Mouse (Mus musculus): ENCODE data around the gene Pced1b. TPM values are rescaled to one million over a fixed set of nuclear protein-coding genes. Genes with fewer than 3 reads are reported as not detected.

Pced1b gene
- total and polyA plus RNA-seq, 2 experiments = 0.92 to 5.6 TPM

- DNase-seq (ENCODE audit: extremely low read depth, low read depth, low spot score) = no peak
- H3K27me3 ChIP-seq (ENCODE audit: control insufficient read depth, insufficient read depth, low read length) = no peaks in the 10 kb centered on the region
- WGBS = 85% methylated on average over 6 of the region's 6 CpGs
- H3K4me3 ChIP-seq (ENCODE audit: insufficient read depth, low read depth, low read length) = no peak overlapping the region
- no peak overlapping the region for H3K27ac ChIP-seq (replicated peaks; ENCODE audit: insufficient read depth, low read depth, low read length)
- no peaks in the 10 kb centered on the region for H3K36me3 ChIP-seq (ENCODE audit: control insufficient read depth, insufficient read depth, low read length)
- no peaks in the 10 kb centered on the region for H3K79me2 ChIP-seq (ENCODE audit: control insufficient read depth, insufficient read depth, low read length)
- no peak overlapping the region for H3K9ac ChIP-seq (ENCODE audit: low read depth, low read length)
- TF ChIP-seq CTCF (IDR thresholded peaks at IDR 0.05; ENCODE audit: low read depth, low read length) (no peak), POLR2A (IDR thresholded peaks at IDR 0.05; ENCODE audit: extremely low read depth, insufficient read depth, low read length) (no peak)
- H3K4me1 ChIP-seq (ENCODE audit: control insufficient read depth, insufficient read depth, low read length) = no peaks in the 10 kb centered on the region
These were observed 159.2 kb downstream of the Pced1b start for GRCm38 (mm10) chr15:97406105-97406504.

DNA sequence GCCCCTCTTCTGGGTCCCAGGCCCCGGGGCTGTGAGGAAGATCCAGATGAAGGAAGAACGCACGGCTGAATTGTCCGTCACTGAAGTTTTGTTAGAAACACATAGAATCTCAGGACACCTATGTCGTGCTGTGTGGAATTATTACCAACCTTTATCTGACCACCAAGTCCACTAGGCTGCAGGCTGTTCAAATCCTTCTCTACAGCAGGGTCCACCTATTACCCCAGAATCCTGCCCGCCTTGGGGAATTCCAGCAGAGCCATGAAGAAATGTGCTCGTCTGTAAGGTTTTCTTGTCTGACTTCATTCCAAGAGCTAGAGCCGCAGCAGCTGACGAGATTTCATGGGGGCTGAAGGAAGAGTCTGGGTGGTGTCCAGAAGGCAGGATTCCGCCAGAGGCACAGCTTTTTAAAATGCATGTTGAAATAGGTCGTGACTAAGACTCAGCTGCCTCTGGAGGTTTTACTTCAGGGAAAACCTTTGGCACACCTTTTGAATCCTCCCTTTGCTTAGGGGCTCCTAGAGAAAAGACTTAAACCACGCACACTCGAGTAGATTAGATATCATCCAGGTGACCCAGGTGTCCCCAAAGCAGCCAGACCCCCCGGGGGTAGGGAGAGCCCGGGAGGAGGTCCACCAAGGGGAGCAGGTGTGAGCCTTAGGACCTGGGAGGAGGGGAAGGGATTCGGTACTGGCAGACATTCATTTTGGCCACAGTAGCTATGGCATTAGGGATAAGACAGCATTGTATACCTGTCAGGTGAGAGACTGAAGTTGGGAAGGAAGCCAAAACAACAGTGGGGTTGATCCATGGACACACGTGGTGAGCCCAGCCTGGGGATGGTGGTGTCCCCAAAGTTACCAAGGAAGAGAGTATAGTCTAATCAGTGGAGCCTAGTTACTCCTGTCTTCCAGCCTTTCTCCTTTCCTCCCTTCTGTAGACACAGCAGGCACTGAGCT lies 160.9 kb downstream of the Pced1b start:
- 68% methylated on average over 17 of the region's 17 CpGs for WGBS
- TF ChIP-seq CTCF (IDR thresholded peaks at IDR 0.05; ENCODE audit: low read depth, low read length) (no peak), POLR2A (IDR thresholded peaks at IDR 0.05; ENCODE audit: extremely low read depth, insufficient read depth, low read length) (no peak)
- no peak for DNase-seq (ENCODE audit: extremely low read depth, low read depth, low spot score)
- H3K4me3 ChIP-seq (ENCODE audit: insufficient read depth, low read depth, low read length) = no peak overlapping the region
- no peaks in the 10 kb centered on the region for H3K4me1 ChIP-seq (ENCODE audit: control insufficient read depth, insufficient read depth, low read length)
- no peaks in the 10 kb centered on the region for H3K36me3 ChIP-seq (ENCODE audit: control insufficient read depth, insufficient read depth, low read length)
- H3K79me2 ChIP-seq (ENCODE audit: control insufficient read depth, insufficient read depth, low read length) = no peaks in the 10 kb centered on the region
- no peak overlapping the region for H3K27ac ChIP-seq (replicated peaks; ENCODE audit: insufficient read depth, low read depth, low read length)
- H3K9ac ChIP-seq (ENCODE audit: low read depth, low read length) = no peak overlapping the region
- H3K27me3 ChIP-seq (ENCODE audit: control insufficient read depth, insufficient read depth, low read length) = no peaks in the 10 kb centered on the region

DNA sequence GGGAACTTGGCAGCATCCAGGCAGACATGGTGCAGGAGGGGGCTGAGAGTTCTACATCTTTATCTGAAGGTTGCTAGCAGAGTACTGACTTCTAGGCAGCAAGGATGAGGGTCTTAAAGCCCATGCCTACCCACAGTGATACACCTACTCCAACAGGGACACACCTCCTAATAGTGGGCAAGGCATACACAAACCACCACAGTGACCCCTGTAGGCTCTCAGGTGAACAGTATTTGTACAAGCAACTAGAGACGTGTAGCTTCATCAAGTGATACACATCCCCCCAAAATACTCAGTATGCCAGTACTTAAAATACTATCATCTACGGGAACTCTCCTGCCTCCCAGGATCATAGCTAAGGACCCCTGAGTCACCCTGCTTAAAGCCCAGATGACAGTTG lies 164.2 kb downstream of the Pced1b start:
- Histone ChIP-seq H3K36me3 (ENCODE audit: control insufficient read depth, insufficient read depth, low read length) (no peaks in the 10 kb centered on the region), H3K27me3 (ENCODE audit: control insufficient read depth, insufficient read depth, low read length) (no peaks in the 10 kb centered on the region), H3K27ac (replicated peaks; ENCODE audit: insufficient read depth, low read depth, low read length) (no peak overlapping the region), H3K79me2 (ENCODE audit: control insufficient read depth, insufficient read depth, low read length) (no peaks in the 10 kb centered on the region), H3K4me1 (ENCODE audit: control insufficient read depth, insufficient read depth, low read length) (no peaks in the 10 kb centered on the region), H3K9ac (ENCODE audit: low read depth, low read length) (no peak overlapping the region), H3K4me3 (ENCODE audit: insufficient read depth, low read depth, low read length) (no peak overlapping the region)
- 91% methylated on average over 2 of the region's 2 CpGs for WGBS
- no peak for DNase-seq (ENCODE audit: extremely low read depth, low read depth, low spot score)
- TF ChIP-seq POLR2A (IDR thresholded peaks at IDR 0.05; ENCODE audit: extremely low read depth, insufficient read depth, low read length) = no peak
- TF ChIP-seq CTCF (IDR thresholded peaks at IDR 0.05; ENCODE audit: low read depth, low read length) = no peak

GRCm38 (mm10) chr15:97411671-97412070 lies 164.8 kb downstream of the Pced1b start:
- Histone ChIP-seq H3K4me1 (ENCODE audit: control insufficient read depth, insufficient read depth, low read length) (no peaks in the 10 kb centered on the region), H3K36me3 (ENCODE audit: control insufficient read depth, insufficient read depth, low read length) (no peaks in the 10 kb centered on the region), H3K9ac (ENCODE audit: low read depth, low read length) (no peak overlapping the region), H3K4me3 (ENCODE audit: insufficient read depth, low read depth, low read length) (no peak overlapping the region), H3K27me3 (ENCODE audit: control insufficient read depth, insufficient read depth, low read length) (no peaks in the 10 kb centered on the region), H3K27ac (replicated peaks; ENCODE audit: insufficient read depth, low read depth, low read length) (no peak overlapping the region), H3K79me2 (ENCODE audit: control insufficient read depth, insufficient read depth, low read length) (no peaks in the 10 kb centered on the region)
- TF ChIP-seq CTCF (IDR thresholded peaks at IDR 0.05; ENCODE audit: low read depth, low read length) (no peak), POLR2A (IDR thresholded peaks at IDR 0.05; ENCODE audit: extremely low read depth, insufficient read depth, low read length) (no peak)
- 87% methylated on average over 6 of the region's 6 CpGs for WGBS
- no peak for DNase-seq (ENCODE audit: extremely low read depth, low read depth, low spot score)

- Histone ChIP-seq H3K9ac (ENCODE audit: low read depth, low read length) (no peak overlapping the region), H3K4me3 (ENCODE audit: insufficient read depth, low read depth, low read length) (no peak overlapping the region), H3K36me3 (ENCODE audit: control insufficient read depth, insufficient read depth, low read length) (no peaks in the 10 kb centered on the region), H3K79me2 (ENCODE audit: control insufficient read depth, insufficient read depth, low read length) (no peaks in the 10 kb centered on the region), H3K27ac (replicated peaks; ENCODE audit: insufficient read depth, low read depth, low read length) (no peak overlapping the region), H3K4me1 (ENCODE audit: control insufficient read depth, insufficient read depth, low read length) (no peaks in the 10 kb centered on the region), H3K27me3 (ENCODE audit: control insufficient read depth, insufficient read depth, low read length) (no peaks in the 10 kb centered on the region)
- DNase-seq (ENCODE audit: extremely low read depth, low read depth, low spot score) = no peak
- TF ChIP-seq CTCF (IDR thresholded peaks at IDR 0.05; ENCODE audit: low read depth, low read length) = no peak
- TF ChIP-seq POLR2A (IDR thresholded peaks at IDR 0.05; ENCODE audit: extremely low read depth, insufficient read depth, low read length) = no peak
- WGBS = 90% methylated on average over 8 of the region's 8 CpGs
These were observed 165.4 kb downstream of the Pced1b start for GRCm38 (mm10) chr15:97412308-97412707.

GRCm38 (mm10) chr15:97412861-97413260 lies 166.0 kb downstream of the Pced1b start:
- 80% methylated on average over 7 of the region's 7 CpGs for WGBS
- TF ChIP-seq CTCF (IDR thresholded peaks at IDR 0.05; ENCODE audit: low read depth, low read length) (no peak), POLR2A (IDR thresholded peaks at IDR 0.05; ENCODE audit: extremely low read depth, insufficient read depth, low read length) (no peak)

More at GRCm38 (mm10) chr15:97412861-97413260, 166.0 kb downstream of the Pced1b start:
- no peak for DNase-seq (ENCODE audit: extremely low read depth, low read depth, low spot score)
- H3K4me1 ChIP-seq (ENCODE audit: control insufficient read depth, insufficient read depth, low read length) = no peaks in the 10 kb centered on the region
- no peak overlapping the region for H3K4me3 ChIP-seq (ENCODE audit: insufficient read depth, low read depth, low read length)
- H3K36me3 ChIP-seq (ENCODE audit: control insufficient read depth, insufficient read depth, low read length) = no peaks in the 10 kb centered on the region
- no peaks in the 10 kb centered on the region for H3K79me2 ChIP-seq (ENCODE audit: control insufficient read depth, insufficient read depth, low read length)
- no peaks in the 10 kb centered on the region for H3K27me3 ChIP-seq (ENCODE audit: control insufficient read depth, insufficient read depth, low read length)
- no peak overlapping the region for H3K27ac ChIP-seq (replicated peaks; ENCODE audit: insufficient read depth, low read depth, low read length)
- no peak overlapping the region for H3K9ac ChIP-seq (ENCODE audit: low read depth, low read length)
